Mouse (Mus musculus): Measurements from ENCODE around the gene Gm614. TPM values are rescaled to one million over a fixed set of nuclear protein-coding genes. Genes with fewer than 3 reads are reported as not detected.

Gm614 gene
- polyA plus RNA-seq, 1 experiment from 2014 or later, result not detected

DNA sequence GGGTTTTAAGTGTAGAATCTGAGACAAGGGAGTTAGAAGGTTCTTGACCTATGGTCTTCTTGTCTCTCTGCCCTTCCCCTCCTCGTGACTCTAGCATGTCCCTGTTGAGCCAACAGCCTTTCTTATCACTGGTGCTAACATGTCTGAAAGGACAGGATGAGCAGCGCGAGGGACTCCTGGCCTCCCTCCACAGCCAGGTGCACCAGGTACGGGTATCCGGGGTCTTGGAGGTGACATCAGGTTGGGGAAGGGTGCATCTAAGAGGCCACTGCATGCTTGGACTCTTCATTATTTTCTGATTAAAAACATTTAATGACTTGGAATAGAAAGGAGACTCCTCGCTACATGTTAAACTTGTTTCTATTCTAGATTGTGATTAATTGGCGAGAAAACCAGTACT is 25.2 kb upstream of the Gm614 start:
- DNase-seq (ENCODE audit: low spot score), result no peak
- Histone ChIP-seq H3K4me1 (ENCODE audit: control insufficient read depth, insufficient read depth, low read length) (no peaks in the 10 kb centered on the region), H3K27me3 (ENCODE audit: control insufficient read depth, insufficient read depth, low read length) (0 out of 2 replicates have a peak, but pooled peaks cover 11% of the 10 kb centered on the region), H3K4me2 (ENCODE audit: low read depth, severe bottlenecking) (no peak overlapping the region), H3K9ac (ENCODE audit: low read length) (no peak overlapping the region), H3K36me3 (ENCODE audit: control insufficient read depth, insufficient read depth, low read length) (peaks cover 9% of the 10 kb centered on the region), H3K27ac (replicated peaks; ENCODE audit: low read depth, low read length) (no peak overlapping the region), H3K4me3 (ENCODE audit: low read depth, low read length) (no peak overlapping the region), H3K9me3 (ENCODE audit: control insufficient read depth, low read length) (no peaks in the 10 kb centered on the region)
- no peak for ATAC-seq (ENCODE audit: insufficient number of reproducible peaks, low FRiP score, low TSS enrichment, low read depth)
- WGBS, result 92% methylated on average over 7 of the region's 7 CpGs

DNA sequence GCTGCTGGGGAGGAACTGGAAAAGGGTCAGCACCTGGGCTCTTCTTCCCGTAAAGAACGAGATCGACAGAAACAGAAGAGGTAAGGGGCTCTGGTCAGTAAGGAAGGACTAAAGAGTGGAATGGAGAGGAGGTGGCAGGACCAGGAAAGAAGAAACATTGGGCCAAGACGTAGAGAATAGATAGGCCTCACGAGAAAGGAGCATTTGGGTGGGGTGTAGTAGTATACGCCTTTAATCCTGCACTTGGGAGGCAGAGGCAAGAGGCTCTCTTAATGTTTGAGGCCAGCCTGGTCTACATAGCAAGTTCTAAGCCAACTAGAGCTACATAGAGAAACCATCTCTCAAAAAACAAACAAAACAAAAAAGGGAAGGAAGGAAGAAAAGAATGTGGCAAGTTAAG is 24.6 kb upstream of the Gm614 start:
- Histone ChIP-seq H3K9ac (ENCODE audit: low read length) (no peak overlapping the region), H3K4me3 (ENCODE audit: low read depth, low read length) (no peak overlapping the region), H3K27ac (replicated peaks; ENCODE audit: low read depth, low read length) (no peak overlapping the region), H3K9me3 (ENCODE audit: control insufficient read depth, low read length) (no peaks in the 10 kb centered on the region), H3K36me3 (ENCODE audit: control insufficient read depth, insufficient read depth, low read length) (peaks cover 9% of the 10 kb centered on the region), H3K4me2 (ENCODE audit: low read depth, severe bottlenecking) (no peak overlapping the region), H3K4me1 (ENCODE audit: control insufficient read depth, insufficient read depth, low read length) (no peaks in the 10 kb centered on the region), H3K27me3 (ENCODE audit: control insufficient read depth, insufficient read depth, low read length) (0 out of 2 replicates have a peak, but pooled peaks cover 10% of the 10 kb centered on the region)
- 87% methylated on average over 6 of the region's 6 CpGs for WGBS
- DNase-seq (ENCODE audit: low spot score) (no peak), ATAC-seq (ENCODE audit: insufficient number of reproducible peaks, low FRiP score, low TSS enrichment, low read depth) (no peak)

DNA sequence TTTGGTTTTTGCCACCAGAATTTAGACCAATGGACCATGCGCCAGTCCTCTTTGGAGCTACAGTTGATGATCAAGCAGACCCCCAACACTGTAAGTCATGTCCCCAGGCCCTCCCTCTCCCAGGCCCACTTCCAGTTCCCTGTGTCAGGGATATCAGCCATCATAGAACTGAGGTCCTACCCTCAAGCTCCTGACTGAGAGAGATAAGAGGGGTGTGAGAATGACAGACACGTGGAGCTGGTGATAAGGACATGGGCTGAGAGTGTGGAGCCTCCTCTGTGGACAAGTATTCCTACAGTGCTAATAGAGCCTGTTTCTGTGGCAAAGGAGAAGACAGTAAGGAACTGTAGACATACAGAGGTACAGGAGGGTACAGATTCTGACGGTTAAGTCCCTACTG is 23.8 kb upstream of the Gm614 start:
- ATAC-seq (ENCODE audit: insufficient number of reproducible peaks, low FRiP score, low TSS enrichment, low read depth), result no peak
- H3K4me3 ChIP-seq (ENCODE audit: low read depth, low read length), result no peak overlapping the region
- peaks cover 9% of the 10 kb centered on the region for H3K36me3 ChIP-seq (ENCODE audit: control insufficient read depth, insufficient read depth, low read length)
- no peak overlapping the region for H3K4me2 ChIP-seq (ENCODE audit: low read depth, severe bottlenecking)
- no peaks in the 10 kb centered on the region for H3K4me1 ChIP-seq (ENCODE audit: control insufficient read depth, insufficient read depth, low read length)
- H3K27me3 ChIP-seq (ENCODE audit: control insufficient read depth, insufficient read depth, low read length), result 0 out of 2 replicates have a peak, but pooled peaks cover 8% of the 10 kb centered on the region
- H3K27ac ChIP-seq (replicated peaks; ENCODE audit: low read depth, low read length), result no peak overlapping the region
- no peak for DNase-seq (ENCODE audit: low spot score)
- no peak overlapping the region for H3K9ac ChIP-seq (ENCODE audit: low read length)
- 90% methylated on average over 3 of the region's 3 CpGs for WGBS
- H3K9me3 ChIP-seq (ENCODE audit: control insufficient read depth, low read length), result no peaks in the 10 kb centered on the region

DNA sequence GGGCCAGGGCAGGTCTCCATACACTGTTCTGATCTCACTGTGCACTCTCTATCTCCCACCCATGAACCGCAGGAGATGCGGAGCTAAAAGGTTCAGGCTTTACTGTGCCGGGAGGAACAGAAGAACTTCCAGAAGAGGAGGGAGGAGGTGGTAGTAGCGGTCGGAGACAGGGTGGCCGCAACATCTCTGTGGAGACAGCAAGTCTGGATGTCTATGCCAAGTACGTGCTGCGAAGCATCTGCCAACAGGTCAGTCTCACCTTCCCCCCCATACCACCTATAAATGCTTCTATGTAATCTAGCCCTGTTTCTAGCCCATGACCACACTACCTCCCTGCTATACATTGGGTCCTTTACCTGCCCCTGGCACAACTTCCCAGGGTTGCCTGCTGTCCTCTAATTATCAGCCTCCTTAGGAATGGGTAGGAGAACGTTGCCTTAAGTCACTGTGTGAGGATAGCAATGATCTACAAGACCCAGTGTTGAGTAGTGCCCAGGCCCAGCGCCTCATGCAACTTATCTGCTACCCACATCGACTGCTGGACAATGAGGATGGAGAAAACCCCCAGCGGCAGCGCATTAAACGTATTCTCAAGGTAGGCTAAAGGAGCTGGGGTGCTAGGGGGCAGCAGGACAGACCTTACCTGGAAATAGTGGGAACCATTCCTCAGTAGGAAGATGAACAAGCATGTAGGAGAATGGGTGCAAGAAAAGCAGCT is 22.3 kb upstream of the Gm614 start:
- no peak for DNase-seq (ENCODE audit: low spot score)
- no peak overlapping the region for H3K9ac ChIP-seq (ENCODE audit: low read length)
- peaks cover 6% of the 10 kb centered on the region for H3K36me3 ChIP-seq (ENCODE audit: control insufficient read depth, insufficient read depth, low read length)
- H3K4me2 ChIP-seq (ENCODE audit: low read depth, severe bottlenecking), result no peak overlapping the region
- no peaks in the 10 kb centered on the region for H3K4me1 ChIP-seq (ENCODE audit: control insufficient read depth, insufficient read depth, low read length)
- H3K4me3 ChIP-seq (ENCODE audit: low read depth, low read length), result no peak overlapping the region
- H3K27ac ChIP-seq (replicated peaks; ENCODE audit: low read depth, low read length), result no peak overlapping the region
- 89% methylated on average over 14 of the region's 14 CpGs for WGBS
- no peak for ATAC-seq (ENCODE audit: insufficient number of reproducible peaks, low FRiP score, low TSS enrichment, low read depth)
- H3K27me3 ChIP-seq (ENCODE audit: control insufficient read depth, insufficient read depth, low read length), result 0 out of 2 replicates have a peak, but pooled peaks cover 8% of the 10 kb centered on the region
- no peaks in the 10 kb centered on the region for H3K9me3 ChIP-seq (ENCODE audit: control insufficient read depth, low read length)

DNA sequence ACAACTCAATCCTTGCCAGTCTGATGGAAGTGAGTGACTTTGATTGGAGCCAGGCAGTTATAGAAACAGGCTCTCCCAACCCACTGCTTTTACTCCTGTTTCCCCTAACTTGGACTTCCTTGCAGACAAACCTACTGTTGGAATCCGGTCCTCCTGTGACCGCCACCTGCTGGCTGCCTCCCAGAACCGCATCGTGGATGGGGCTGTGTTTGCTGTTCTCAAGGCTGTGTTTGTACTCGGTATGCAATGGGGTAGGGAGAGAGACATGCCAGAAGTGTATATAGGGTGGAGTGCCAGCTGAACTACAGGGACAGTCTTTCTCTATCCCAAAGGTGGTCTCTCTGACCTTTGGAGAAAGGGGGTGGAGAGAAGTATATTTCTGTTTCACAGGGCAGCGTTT is 21.7 kb upstream of the Gm614 start:
- 31% methylated on average over 6 of the region's 6 CpGs for WGBS
- ATAC-seq (ENCODE audit: insufficient number of reproducible peaks, low FRiP score, low TSS enrichment, low read depth), result no peak
- Histone ChIP-seq H3K9ac (ENCODE audit: low read length) (no peak overlapping the region), H3K4me2 (ENCODE audit: low read depth, severe bottlenecking) (no peak overlapping the region), H3K27ac (replicated peaks; ENCODE audit: low read depth, low read length) (no peak overlapping the region), H3K9me3 (ENCODE audit: control insufficient read depth, low read length) (no peaks in the 10 kb centered on the region), H3K27me3 (ENCODE audit: control insufficient read depth, insufficient read depth, low read length) (0 out of 2 replicates have a peak, but pooled peaks cover 8% of the 10 kb centered on the region), H3K4me3 (ENCODE audit: low read depth, low read length) (no peak overlapping the region), H3K36me3 (ENCODE audit: control insufficient read depth, insufficient read depth, low read length) (peaks cover 5% of the 10 kb centered on the region), H3K4me1 (ENCODE audit: control insufficient read depth, insufficient read depth, low read length) (no peaks in the 10 kb centered on the region)
- DNase-seq (ENCODE audit: low spot score), result peak; percentile 77

DNA sequence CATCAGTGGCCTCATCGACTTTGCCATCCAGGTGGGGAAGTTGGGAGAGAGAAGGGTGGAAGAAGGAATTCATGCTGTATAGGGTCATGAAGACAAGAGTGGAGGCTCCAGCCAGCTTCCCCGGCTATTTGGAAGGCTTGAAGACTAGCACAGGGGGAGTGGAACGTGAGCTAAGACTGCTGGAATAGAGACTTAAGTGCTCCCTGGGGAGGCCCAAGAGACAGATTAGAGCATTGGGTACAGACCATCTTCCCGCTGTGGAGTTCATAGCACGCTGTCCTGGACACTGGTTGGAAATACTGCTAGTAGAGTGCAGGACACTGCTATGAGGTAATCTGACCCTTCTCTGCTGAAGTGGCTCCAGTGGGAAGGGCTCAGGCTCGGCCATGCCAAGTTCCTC is 19.0 kb upstream of the Gm614 start:
- Histone ChIP-seq H3K36me3 (ENCODE audit: control insufficient read depth, insufficient read depth, low read length) (peaks cover 5% of the 10 kb centered on the region), H3K27me3 (ENCODE audit: control insufficient read depth, insufficient read depth, low read length) (0 out of 2 replicates have a peak, but pooled peaks cover 2% of the 10 kb centered on the region), H3K27ac (replicated peaks; ENCODE audit: low read depth, low read length) (no peak overlapping the region), H3K4me2 (ENCODE audit: low read depth, severe bottlenecking) (no peak overlapping the region), H3K4me3 (ENCODE audit: low read depth, low read length) (no peak overlapping the region), H3K9ac (ENCODE audit: low read length) (no peak overlapping the region), H3K9me3 (ENCODE audit: control insufficient read depth, low read length) (no peaks in the 10 kb centered on the region), H3K4me1 (ENCODE audit: control insufficient read depth, insufficient read depth, low read length) (no peaks in the 10 kb centered on the region)
- no peak for DNase-seq (ENCODE audit: low spot score)
- 88% methylated on average over 6 of the region's 6 CpGs for WGBS
- no peak for ATAC-seq (ENCODE audit: insufficient number of reproducible peaks, low FRiP score, low TSS enrichment, low read depth)

DNA sequence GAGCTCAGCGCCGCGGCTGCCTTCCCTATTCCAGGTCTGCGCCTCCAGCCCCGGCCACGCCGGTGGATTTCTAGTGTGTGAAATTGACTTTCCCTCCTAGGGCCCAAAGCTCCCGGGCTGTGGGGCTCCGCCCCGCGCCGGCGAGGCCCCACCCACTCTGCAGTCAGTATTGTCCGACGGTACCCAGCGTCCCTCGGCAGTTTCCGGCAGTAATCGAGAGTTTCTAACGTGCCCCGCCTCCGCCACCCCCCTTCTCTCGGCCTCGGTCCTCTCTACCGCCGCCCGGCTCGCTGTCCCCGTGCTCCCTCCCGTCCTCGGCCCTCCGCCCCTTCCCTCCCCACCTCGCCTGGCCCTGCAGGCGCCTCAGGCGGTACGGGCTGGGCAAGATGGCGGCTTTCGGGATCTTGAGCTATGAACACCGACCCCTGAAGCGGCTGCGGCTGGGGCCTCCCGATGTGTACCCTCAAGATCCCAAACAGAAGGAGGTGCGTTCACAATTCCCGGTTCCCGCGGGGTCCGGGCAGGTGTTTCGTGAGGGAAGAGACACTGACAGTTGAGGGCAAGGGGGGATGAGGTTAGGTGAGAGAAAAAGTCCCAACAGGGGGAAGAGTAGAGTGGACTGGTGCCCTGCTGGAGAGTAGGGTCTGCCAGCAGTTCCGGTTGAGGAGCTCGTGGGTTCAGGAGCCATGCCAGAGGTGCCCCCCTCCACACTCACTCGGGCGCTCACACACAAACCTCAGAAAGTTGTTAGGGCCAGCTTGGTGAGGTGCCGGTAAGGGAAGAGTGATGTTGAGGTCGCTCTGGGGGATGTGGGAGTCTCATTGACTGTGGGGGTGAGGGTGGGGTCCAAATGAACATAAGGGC is 10.3 kb upstream of the Gm614 start, which contains the start of gene Med12:
Gene Med12 (plus strand): TSS at position 156 of the 864 bp plus-strand sequence.
- Histone ChIP-seq H3K4me2 (ENCODE audit: low read depth, severe bottlenecking) (peak within 1 kb of the TSS; percentile 45), H3K4me1 (ENCODE audit: control insufficient read depth, insufficient read depth, low read length) (no peaks in the 10 kb centered on the region), H3K4me3 (ENCODE audit: low read depth, low read length) (peak within 1 kb of the TSS; percentile 52), H3K9me3 (ENCODE audit: control insufficient read depth, low read length) (no peaks in the 10 kb centered on the region), H3K27ac (replicated peaks; ENCODE audit: low read depth, low read length) (peak within 1 kb of the TSS; percentile 53), H3K27me3 (ENCODE audit: control insufficient read depth, insufficient read depth, low read length) (peaks cover 5% of the 10 kb centered on the region), H3K36me3 (ENCODE audit: control insufficient read depth, insufficient read depth, low read length) (no peaks in the 10 kb centered on the region), H3K9ac (ENCODE audit: low read length) (peak within 1 kb of the TSS; percentile 67)
- peak; percentile 98 for ATAC-seq (ENCODE audit: insufficient number of reproducible peaks, low FRiP score, low TSS enrichment, low read depth)
- peak; percentile 88 for DNase-seq (ENCODE audit: low spot score)
- 17% methylated on average over 51 of the region's 54 CpGs for WGBS

DNA sequence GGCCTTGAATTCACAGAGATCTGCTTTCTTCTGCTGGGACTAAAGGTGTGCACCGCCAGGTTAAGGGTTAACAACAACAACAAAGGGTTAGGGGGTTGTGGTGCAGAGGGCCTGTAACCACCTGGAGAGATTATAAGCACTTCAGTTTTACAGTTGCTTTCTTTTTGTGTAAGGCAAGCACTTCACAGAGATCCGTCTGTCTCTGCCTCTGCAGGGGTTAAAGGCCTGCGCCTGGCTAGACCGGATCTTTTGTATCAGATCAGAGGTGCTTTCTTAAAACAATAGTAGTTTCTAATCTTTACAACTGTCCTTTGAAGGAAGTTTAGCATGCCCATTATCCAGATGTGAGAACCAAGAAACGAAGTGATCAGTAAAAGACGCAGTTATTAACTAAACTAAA is 9.6 kb upstream of the Gm614 start:
- DNase-seq (ENCODE audit: low spot score) (no peak), ATAC-seq (ENCODE audit: insufficient number of reproducible peaks, low FRiP score, low TSS enrichment, low read depth) (peak; percentile 19; the same call in 1 of the 2 replicates)
- no peaks in the 10 kb centered on the region for H3K36me3 ChIP-seq (ENCODE audit: control insufficient read depth, insufficient read depth, low read length)
- H3K4me1 ChIP-seq (ENCODE audit: control insufficient read depth, insufficient read depth, low read length), result no peaks in the 10 kb centered on the region
- WGBS, result 20% methylated on average over 6 of the region's 6 CpGs
- no peak overlapping the region for H3K4me2 ChIP-seq (ENCODE audit: low read depth, severe bottlenecking)
- peak overlapping the region; percentile 67; the same call in 1 of the 2 replicates for H3K9ac ChIP-seq (ENCODE audit: low read length)
- H3K4me3 ChIP-seq (ENCODE audit: low read depth, low read length), result peak overlapping the region; percentile 52; the same call in 1 of the 2 replicates
- H3K9me3 ChIP-seq (ENCODE audit: control insufficient read depth, low read length), result no peaks in the 10 kb centered on the region
- H3K27ac ChIP-seq (replicated peaks; ENCODE audit: low read depth, low read length), result peak overlapping the region; percentile 53
- H3K27me3 ChIP-seq (ENCODE audit: control insufficient read depth, insufficient read depth, low read length), result peaks cover 5% of the 10 kb centered on the region

All from limb, embryonic 11.5 days (tissue).